Mouse (Mus musculus) heart, embryonic 11.5 days (tissue): ENCODE results near the gene Cd209b. TPM values are rescaled to one million over a fixed set of nuclear protein-coding genes. Genes with fewer than 3 reads are reported as not detected.

ENCODE experiments used
- ATAC-seq: fragments of 200-750 bp; cut with Nextera tagmentation; replicated peaks from 2 replicates; pipeline ENCODE4 v1.8.0; 2017; ENCODE audit warnings: moderate library complexity; ENCODE audit not compliant: insufficient number of reproducible peaks, low FRiP score, low TSS enrichment
- H3K27ac ChIP-seq: fragments of 300-500 bp; sonication (generic); 2 replicates; pipeline ENCODE4 v1.5.1; 2014; ENCODE audit warnings: mild to moderate bottlenecking, low read depth, low read length
- H3K27me3 ChIP-seq: fragments of 300-500 bp; sonication (generic); 2 replicates; pipeline ENCODE4 v1.6.1; 2014; ENCODE audit warnings: mild to moderate bottlenecking, low read length, mixed read lengths; ENCODE audit not compliant: control insufficient read depth, insufficient read depth
- H3K36me3 ChIP-seq: fragments of 300-500 bp; sonication (generic); 2 replicates; pipeline ENCODE4 v1.6.1; 2014; ENCODE audit warnings: mild to moderate bottlenecking, low read length, moderate library complexity, mixed read lengths; ENCODE audit not compliant: control insufficient read depth, insufficient read depth
- H3K4me1 ChIP-seq: fragments of 300-500 bp; sonication (generic); 2 replicates; pipeline ENCODE4 v1.6.1; 2014; ENCODE audit warnings: low read length; ENCODE audit not compliant: control insufficient read depth, insufficient read depth
- H3K4me2 ChIP-seq: fragments of 300-500 bp; sonication (generic); 2 replicates; pipeline ENCODE4 v1.6.1; 2014; ENCODE audit warnings: mild to moderate bottlenecking, moderate library complexity
- H3K4me3 ChIP-seq: fragments of 300-500 bp; sonication (generic); 2 replicates; pipeline ENCODE4 v1.5.1; 2014; ENCODE audit warnings: low read depth, low read length
- H3K9ac ChIP-seq: fragments of 300-500 bp; sonication (generic); 2 replicates; pipeline ENCODE4 v1.6.1; 2014; ENCODE audit warnings: mild to moderate bottlenecking, low read depth, low read length, moderate library complexity
- H3K9me3 ChIP-seq: fragments of 300-500 bp; sonication (generic); replicated peaks from 2 replicates; pipeline ENCODE4 v1.6.1; 2016; ENCODE audit warnings: low read length; ENCODE audit not compliant: control insufficient read depth
- WGBS: fragments of 180-500 bp; shearing (Covaris S2); extraction: QIAGEN DNeasy Blood & Tissue Kit; methylation state at CpG from one replicate; pipeline ENCODE4 v1.1.7; 2014; ENCODE audit not compliant: insufficient replicate concordance; 5-methylcytosine and 5-hydroxymethylcytosine counted together
- polyA plus RNA-seq: library from polyadenylated mRNA; unstranded; fragments of >200 nt; fragmentation: Nextera tagmentation; extraction: Ambion mirVana; gene quantifications from 2 replicates; pipeline ENCODE4 v1.2.1, GENCODE M21; 2014

The Cd209b gene
- polyA plus RNA-seq = not detected in 2 replicates

DNA sequence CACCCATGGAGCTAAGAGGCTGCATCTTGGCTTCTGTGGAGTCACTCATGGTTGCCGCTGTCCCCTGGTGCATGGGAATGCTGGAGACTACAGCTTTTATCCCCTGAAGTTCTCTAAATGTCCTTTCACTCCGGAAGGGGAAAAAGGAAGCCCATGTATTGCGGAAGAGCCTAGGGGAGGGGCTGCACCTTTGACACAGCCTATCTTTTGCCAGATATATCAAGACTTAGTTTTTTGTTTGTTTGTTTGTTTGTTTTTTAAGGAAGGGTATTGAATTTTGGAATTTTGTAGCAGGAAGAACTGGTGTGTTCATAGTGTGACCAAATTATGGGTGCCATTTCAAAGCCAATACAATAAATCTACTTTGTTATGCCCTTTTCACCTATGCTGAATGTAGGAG lies at the start of gene Cd209b:
Gene Cd209b (minus strand): TSS at position 101 of the 400 bp plus-strand sequence.
- WGBS = 79% methylated on average over 3 of the region's 3 CpGs
- no peak for ATAC-seq
- no peaks in the 10 kb centered on the region for H3K36me3 ChIP-seq

GRCm38 (mm10) chr8:3956037-3956436 lies 29.4 kb upstream of the Cd209b start:
- no peak for ATAC-seq
- WGBS = 59% methylated on average over 1 of the region's 1 CpGs

More for the DNA sequence above, at the start of gene Cd209b:
- Histone ChIP-seq H3K4me1 (no peaks in the 10 kb centered on the region), H3K27ac (no peak within 1 kb of the TSS), H3K4me3 (no peak within 1 kb of the TSS), H3K9me3 (peaks cover 4% of the 10 kb centered on the region), H3K9ac (no peak within 1 kb of the TSS), H3K4me2 (no peak within 1 kb of the TSS), H3K27me3 (no peaks in the 10 kb centered on the region)

DNA sequence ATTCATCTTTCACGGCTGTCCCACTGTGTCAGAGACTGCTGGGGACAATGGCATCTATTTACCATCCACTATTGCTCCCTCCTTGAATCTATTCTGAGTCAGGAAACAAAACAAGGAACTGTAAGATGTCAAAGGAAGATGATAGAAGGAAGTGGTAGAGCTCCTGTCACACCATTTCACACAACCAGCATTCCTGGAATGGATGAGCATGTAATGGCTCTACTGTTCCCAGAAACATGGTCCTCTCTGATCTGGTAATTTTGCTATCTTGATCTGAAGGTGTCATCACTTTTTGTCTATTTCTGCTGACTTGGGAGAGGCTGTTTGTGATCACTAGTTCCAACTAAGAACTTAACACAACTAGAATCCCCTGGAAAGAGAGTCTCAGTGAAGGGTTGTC lies 28.0 kb upstream of the Cd209b start, which contains the start of gene Cd209c:
Gene Cd209c (minus strand): TSS at position 101 of the 400 bp plus-strand sequence.
- WGBS = 71% methylated on average over 1 of the region's 1 CpGs

More at GRCm38 (mm10) chr8:3956037-3956436, 29.4 kb upstream of the Cd209b start:
- Histone ChIP-seq H3K4me2 (no peak overlapping the region), H3K36me3 (no peaks in the 10 kb centered on the region), H3K9ac (no peak overlapping the region), H3K9me3 (no peaks in the 10 kb centered on the region), H3K27me3 (no peaks in the 10 kb centered on the region), H3K27ac (no peak overlapping the region), H3K4me3 (no peak overlapping the region), H3K4me1 (no peaks in the 10 kb centered on the region)

DNA sequence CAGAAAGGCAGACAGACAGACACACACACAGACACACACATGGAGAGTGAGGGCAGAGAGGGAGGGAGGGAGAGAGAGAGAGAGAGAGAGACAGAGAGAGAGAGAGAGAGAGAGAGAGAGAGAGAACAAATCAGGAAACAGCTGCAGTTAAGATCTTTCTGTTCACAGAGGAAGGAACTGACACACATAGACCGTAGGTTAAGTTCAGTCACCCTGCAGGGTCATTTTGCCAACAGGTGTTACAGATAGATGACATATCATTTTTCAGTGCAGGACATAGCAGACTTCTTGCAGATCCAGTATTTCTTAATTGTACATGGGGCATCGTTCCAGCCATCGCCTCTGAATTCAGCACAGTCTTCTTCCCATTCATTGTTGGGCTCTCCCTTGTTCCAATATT lies 13.4 kb upstream of the Cd209b start:
- H3K4me2 ChIP-seq = no peak overlapping the region
- ATAC-seq = no peak
- peaks cover 5% of the 10 kb centered on the region for H3K9me3 ChIP-seq
- no peaks in the 10 kb centered on the region for H3K4me1 ChIP-seq
- no peak overlapping the region for H3K27ac ChIP-seq
- H3K27me3 ChIP-seq = no peaks in the 10 kb centered on the region
- H3K36me3 ChIP-seq = no peaks in the 10 kb centered on the region
- H3K9ac ChIP-seq = no peak overlapping the region
- H3K4me3 ChIP-seq = no peak overlapping the region
- 78% methylated on average over 3 of the region's 3 CpGs for WGBS

More for the DNA sequence above, 28.0 kb upstream of the Cd209b start, which contains the start of gene Cd209c:
- no peak within 1 kb of the TSS for H3K4me3 ChIP-seq
- no peak within 1 kb of the TSS for H3K27ac ChIP-seq
- H3K9me3 ChIP-seq = no peaks in the 10 kb centered on the region
- no peaks in the 10 kb centered on the region for H3K36me3 ChIP-seq
- no peak within 1 kb of the TSS for H3K4me2 ChIP-seq
- ATAC-seq = no peak
- H3K4me1 ChIP-seq = no peaks in the 10 kb centered on the region
- H3K27me3 ChIP-seq = no peaks in the 10 kb centered on the region
- no peak within 1 kb of the TSS for H3K9ac ChIP-seq

DNA sequence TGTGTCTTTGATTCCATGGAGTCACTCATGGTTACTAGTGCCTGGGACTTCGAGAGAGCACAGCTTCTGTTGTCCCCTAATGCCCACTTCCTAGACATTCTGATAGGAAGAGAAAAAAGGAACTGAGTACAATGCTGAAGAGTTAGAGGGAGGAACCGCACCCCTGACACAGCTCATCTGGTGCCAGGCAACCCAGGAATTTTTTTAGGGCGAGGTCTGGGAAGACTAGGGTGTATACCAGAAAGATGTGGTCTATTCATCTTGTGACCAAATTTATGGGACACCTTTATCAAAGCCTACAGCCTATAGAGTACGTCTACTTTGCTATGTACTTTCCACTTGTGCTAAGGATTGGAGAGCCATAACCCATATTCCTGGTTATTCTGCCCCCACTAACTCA lies 48.2 kb downstream of the Cd209b start, which contains the start of gene Cd209d:
Gene Cd209d (minus strand): TSS at position 101 of the 400 bp plus-strand sequence.
- Histone ChIP-seq H3K4me1 (no peaks in the 10 kb centered on the region), H3K27me3 (no peaks in the 10 kb centered on the region), H3K4me3 (no peak within 1 kb of the TSS), H3K9ac (no peak within 1 kb of the TSS), H3K27ac (no peak within 1 kb of the TSS), H3K4me2 (no peak within 1 kb of the TSS), H3K9me3 (peaks cover 6% of the 10 kb centered on the region), H3K36me3 (no peaks in the 10 kb centered on the region)
- no peak for ATAC-seq
- 65% methylated on average over 4 of the region's 4 CpGs for WGBS

DNA sequence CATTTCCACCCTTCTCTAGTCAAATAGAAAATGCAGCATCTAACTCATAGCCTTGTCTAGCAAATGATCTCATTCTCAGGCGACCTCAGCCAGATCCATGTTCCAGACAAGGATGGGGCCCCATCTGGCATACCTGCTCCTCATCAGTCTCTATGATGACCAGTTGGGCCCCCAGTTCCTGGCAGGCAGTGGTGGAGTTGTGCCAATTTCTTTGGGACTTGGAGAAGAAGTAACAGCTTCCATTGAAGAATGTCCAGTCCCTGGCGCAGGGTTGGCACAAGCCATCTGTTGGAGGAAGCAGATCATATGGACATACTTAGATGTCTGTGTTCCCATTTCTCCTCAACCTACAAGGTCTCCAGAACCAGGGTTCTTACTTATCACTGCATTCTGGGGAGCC lies 50.5 kb downstream of the Cd209b start:
- WGBS = 68% methylated on average over 2 of the region's 2 CpGs
- H3K4me3 ChIP-seq = no peak overlapping the region
- H3K4me2 ChIP-seq = no peak overlapping the region
- no peak overlapping the region for H3K9ac ChIP-seq
- H3K36me3 ChIP-seq = no peaks in the 10 kb centered on the region
- H3K4me1 ChIP-seq = no peaks in the 10 kb centered on the region
- no peak; the same call in 1 of the 2 replicates for ATAC-seq
- H3K27me3 ChIP-seq = no peaks in the 10 kb centered on the region
- no peak overlapping the region for H3K27ac ChIP-seq
- H3K9me3 ChIP-seq = peaks cover 10% of the 10 kb centered on the region

Other genes with a start within 250 kb of the Cd209b start
- gene Fcer2a, start 232.7 kb downstream of the Cd209b start, polyA plus RNA-seq = 0.13 and 0.14 TPM in 2 replicates
- gene Clec4g, start 206.2 kb downstream of the Cd209b start, polyA plus RNA-seq = 4.1 and 4.6 TPM in 2 replicates
- not detected in 2 replicates for gene Cd209a, start 177.9 kb downstream of the Cd209b start, polyA plus RNA-seq
- not detected in 2 replicates for gene Cd209e, start 72.5 kb downstream of the Cd209b start, polyA plus RNA-seq
- gene Cd209d, start 48.3 kb downstream of the Cd209b start, polyA plus RNA-seq = not detected in 2 replicates
- gene Cd209c, start 27.9 kb upstream of the Cd209b start, polyA plus RNA-seq = 0.23 and 0.62 TPM in 2 replicates
- gene Cd209f, start 179.0 kb upstream of the Cd209b start, polyA plus RNA-seq = not detected in 2 replicates
- not detected in 2 replicates for gene Cd209g, start 207.3 kb upstream of the Cd209b start, polyA plus RNA-seq
- gene Evi5l, start 239.7 kb upstream of the Cd209b start, polyA plus RNA-seq = 10.3 and 12.7 TPM in 2 replicates